Mouse (Mus musculus) C2C12 (cell line): ENCODE results near the gene Reep6.

Experiments used
- CTCF ChIP-seq: IDR thresholded peaks from one replicate; pipeline ENCODE4 v1.5.1; 2011; ENCODE audit not compliant: control insufficient read depth, insufficient read depth, insufficient read length
- FOSL1 ChIP-seq: IDR thresholded peaks from one replicate; pipeline ENCODE4 v1.8.0; 2011; ENCODE audit warnings: mild to moderate bottlenecking, low read length; ENCODE audit not compliant: poor library complexity, insufficient read depth, severe bottlenecking
- MAX ChIP-seq: IDR thresholded peaks from one replicate; pipeline ENCODE4 v1.6.1; 2011; ENCODE audit warnings: mild to moderate bottlenecking, control low read depth
- MYOD1 ChIP-seq: IDR thresholded peaks from one replicate; pipeline ENCODE4 v1.6.1; 2011; ENCODE audit warnings: low read depth; ENCODE audit not compliant: control insufficient read depth, insufficient read length
- MYOG ChIP-seq: IDR thresholded peaks from one replicate; pipeline ENCODE4 v1.6.1; 2011; ENCODE audit not compliant: control insufficient read depth, insufficient read length; ENCODE audit errors: extremely low read depth
- USF1 ChIP-seq: IDR thresholded peaks from one replicate; pipeline ENCODE4 v1.6.1; 2011; ENCODE audit warnings: low read depth, mild to moderate bottlenecking, control low read depth, moderate library complexity

- TF ChIP-seq CTCF (no peak), MYOG (no peak), USF1 (no peak), MYOD1 (no peak), FOSL1 (no peak), MAX (no peak)
Measured at GRCm38 (mm10) chr10:80313627-80314201, 16.0 kb upstream of the Reep6 start.
